Mouse (Mus musculus) kidney, embryonic 15.5 days (tissue): ENCODE measurements around the gene Vmn1r138. TPM values are rescaled to one million over a fixed set of nuclear protein-coding genes. Genes with fewer than 3 reads are reported as not detected.
"Not testable (repeated sequence)": the region's sequence is repeated elsewhere in the genome, so short reads cannot be mapped to it uniquely, and the experiment has no call there.

ENCODE experiments used
- ATAC-seq: fragments of 200-750 bp; cut with Nextera tagmentation; replicated peaks from 2 replicates; pipeline ENCODE4 v1.8.0; 2017; ENCODE audit warnings: moderate TSS enrichment; ENCODE audit not compliant: low FRiP score
- H3K27ac ChIP-seq: fragments of 300-500 bp; sonication (generic); 2 replicates; pipeline ENCODE4 v1.5.1; 2015; ENCODE audit warnings: mild to moderate bottlenecking, inconsistent platforms
- H3K27me3 ChIP-seq: fragments of 300-500 bp; sonication (generic); 2 replicates; pipeline ENCODE4 v1.6.1; 2015; ENCODE audit warnings: inconsistent platforms
- H3K36me3 ChIP-seq: fragments of 300-500 bp; sonication (generic); 2 replicates; pipeline ENCODE4 v1.6.1; 2015; ENCODE audit warnings: inconsistent platforms
- H3K4me1 ChIP-seq: fragments of 300-500 bp; sonication (generic); 2 replicates; pipeline ENCODE4 v1.6.1; 2015; ENCODE audit warnings: inconsistent platforms
- H3K4me2 ChIP-seq: fragments of 300-500 bp; sonication (generic); 2 replicates; pipeline ENCODE4 v1.6.1; 2015; ENCODE audit warnings: moderate library complexity, mild to moderate bottlenecking, inconsistent platforms
- H3K4me3 ChIP-seq: fragments of 300-500 bp; sonication (generic); replicated peaks from 2 replicates; pipeline ENCODE4 v1.5.1; 2015; ENCODE audit warnings: mild to moderate bottlenecking, inconsistent platforms
- H3K9ac ChIP-seq: fragments of 300-500 bp; sonication (generic); 2 replicates; pipeline ENCODE4 v1.6.1; 2015; ENCODE audit warnings: mild to moderate bottlenecking, inconsistent platforms
- H3K9me3 ChIP-seq: fragments of 300-500 bp; sonication (generic); replicated peaks from 2 replicates; pipeline ENCODE4 v1.6.1; 2016; ENCODE audit warnings: inconsistent platforms
- WGBS: fragments of 180-500 bp; shearing (Covaris S2); methylation state at CpG from one replicate; pipeline ENCODE4 v1.1.7; 2015; ENCODE audit warnings: mixed read lengths; 5-methylcytosine and 5-hydroxymethylcytosine counted together
- polyA plus RNA-seq: library from polyadenylated mRNA; unstranded; fragments of >200 nt; fragmentation: Nextera tagmentation; extraction: Ambion mirVana; gene quantifications from 2 replicates; pipeline ENCODE4 v1.2.1, GENCODE M21; 2015

The Vmn1r138 gene
- polyA plus RNA-seq, result not detected in 2 replicates

- ATAC-seq, H3K4me3 ChIP-seq, H3K27ac ChIP-seq, H3K4me1 ChIP-seq, H3K36me3 ChIP-seq, H3K27me3 ChIP-seq, H3K4me2 ChIP-seq, H3K9me3 ChIP-seq, H3K9ac ChIP-seq: not testable (repeated sequence)
- no CpG with 5 or more reads among the region's 2 CpGs for WGBS
Measured at GRCm38 (mm10) chr7:22028797-22029196, at the start of gene Vmn1r138. TSS of gene Vmn1r138 (minus strand) at chr7:22028897.

GRCm38 (mm10) chr7:22068757-22069156 lies 40.1 kb upstream of the Vmn1r138 start, which contains the start of gene Vmn1r139:
TSS of gene Vmn1r139 (plus strand) at chr7:22069057.
- H3K9ac ChIP-seq, H3K36me3 ChIP-seq, H3K27ac ChIP-seq, H3K9me3 ChIP-seq, ATAC-seq, H3K4me3 ChIP-seq, H3K27me3 ChIP-seq, H3K4me1 ChIP-seq, H3K4me2 ChIP-seq: not testable (repeated sequence)
- no CpG with 5 or more reads among the region's 7 CpGs for WGBS

GRCm38 (mm10) chr7:22056205-22056604 lies 27.5 kb upstream of the Vmn1r138 start, which contains the start of gene Gm6176:
TSS of gene Gm6176 (minus strand) at chr7:22056305.
- not testable (repeated sequence) for H3K36me3 ChIP-seq, H3K27ac ChIP-seq, ATAC-seq, H3K9ac ChIP-seq, H3K9me3 ChIP-seq, H3K4me1 ChIP-seq, H3K4me2 ChIP-seq, H3K27me3 ChIP-seq, H3K4me3 ChIP-seq
- no CpG with 5 or more reads among the region's 1 CpGs for WGBS

GRCm38 (mm10) chr7:21994287-21994686 lies 34.4 kb downstream of the Vmn1r138 start, which contains the start of gene Vmn1r137:
TSS of gene Vmn1r137 (plus strand) at chr7:21994587.
- ATAC-seq, H3K4me2 ChIP-seq, H3K36me3 ChIP-seq, H3K9ac ChIP-seq, H3K27me3 ChIP-seq, H3K4me3 ChIP-seq, H3K4me1 ChIP-seq, H3K9me3 ChIP-seq, H3K27ac ChIP-seq: not testable (repeated sequence)
- WGBS, result no CpG with 5 or more reads among the region's 3 CpGs

Other genes with a start within 250 kb of the Vmn1r138 start
- not detected in 2 replicates for gene Gm4177, start 232.2 kb downstream of the Vmn1r138 start, polyA plus RNA-seq
- not detected in 2 replicates for gene Vmn1r135, start 196.5 kb downstream of the Vmn1r138 start, polyA plus RNA-seq
- not detected in 2 replicates for gene Gm5725, start 184.6 kb downstream of the Vmn1r138 start, polyA plus RNA-seq
- gene Gm5891, start 107.6 kb downstream of the Vmn1r138 start, polyA plus RNA-seq, result not detected in 2 replicates
- gene Vmn1r137, start 34.3 kb downstream of the Vmn1r138 start, polyA plus RNA-seq, result not detected in 2 replicates
- gene Gm6176, start 27.4 kb upstream of the Vmn1r138 start, polyA plus RNA-seq, result not detected in 2 replicates
- not detected in 2 replicates for gene Vmn1r139, start 40.2 kb upstream of the Vmn1r138 start, polyA plus RNA-seq
- not detected in 2 replicates for gene Gm16451, start 89.3 kb upstream of the Vmn1r138 start, polyA plus RNA-seq
- gene Gm10666, start 105.8 kb upstream of the Vmn1r138 start, polyA plus RNA-seq, result not detected in 2 replicates
- not detected in 2 replicates for gene Vmn1r142, start 135.1 kb upstream of the Vmn1r138 start, polyA plus RNA-seq
- gene Vmn1r143, start 160.5 kb upstream of the Vmn1r138 start, polyA plus RNA-seq, result not detected in 2 replicates
- not detected in 2 replicates for gene Gm8653, start 172.4 kb upstream of the Vmn1r138 start, polyA plus RNA-seq
- not detected in 2 replicates for gene Gm8453, start 200.6 kb upstream of the Vmn1r138 start, polyA plus RNA-seq